Mouse (Mus musculus): ENCODE data around the gene Lcn8.
A peak's percentile ranks its signal among the peaks of the same experiment; 100 is the strongest.
"Not testable (repeated sequence)": the region's sequence is repeated elsewhere in the genome, so short reads cannot be mapped to it uniquely, and the experiment has no call there.

Gene Lcn8

DNA sequence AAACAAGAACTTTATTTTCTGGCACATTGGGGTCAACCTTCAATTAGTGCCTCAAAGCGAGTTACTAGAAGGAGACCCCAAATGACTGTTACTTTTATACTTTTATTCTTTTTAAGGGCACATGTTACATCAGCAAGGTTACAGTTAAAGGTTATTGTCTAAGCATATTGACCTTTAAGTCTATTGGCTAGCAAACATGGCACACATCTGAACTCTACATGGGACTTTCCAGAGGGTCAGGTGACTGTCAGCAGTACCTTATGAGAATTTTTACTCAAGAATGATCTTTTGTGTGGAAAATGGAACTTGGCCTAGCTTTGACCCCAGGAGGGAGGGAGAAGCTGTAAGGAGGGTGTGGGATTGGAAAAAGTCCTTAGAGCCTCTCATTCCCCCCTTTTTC, 13.6 kb downstream of the Lcn8 start:
- no peak for DNase-seq (ENCODE audit: low spot score in 2 of 2)

DNA sequence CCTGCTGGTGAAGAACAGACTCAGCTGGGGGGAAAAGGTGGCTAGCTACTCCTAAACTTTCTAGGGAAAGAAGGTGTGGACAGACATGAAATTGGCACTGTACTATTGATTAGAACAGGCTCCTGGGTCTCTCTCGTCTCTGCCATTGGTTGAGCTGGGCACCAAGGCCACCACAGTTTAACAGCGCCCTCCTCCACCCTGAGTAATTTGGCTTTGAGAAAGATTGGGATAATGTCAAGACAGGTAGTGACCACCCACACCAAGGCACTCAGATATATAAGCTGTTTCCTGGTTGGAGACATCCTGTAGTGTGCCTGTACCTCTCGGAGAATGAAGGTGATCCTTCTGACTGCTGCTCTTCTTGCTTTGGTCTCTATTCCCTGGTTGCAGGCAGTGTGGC, 23.6 kb downstream of the Lcn8 start, which contains the start of gene Lcn6:
TSS of gene Lcn6 (plus strand) at position 301 of the 400 bp plus-strand sequence.
- no peak for DNase-seq (ENCODE audit: low spot score in 2 of 2)

DNA sequence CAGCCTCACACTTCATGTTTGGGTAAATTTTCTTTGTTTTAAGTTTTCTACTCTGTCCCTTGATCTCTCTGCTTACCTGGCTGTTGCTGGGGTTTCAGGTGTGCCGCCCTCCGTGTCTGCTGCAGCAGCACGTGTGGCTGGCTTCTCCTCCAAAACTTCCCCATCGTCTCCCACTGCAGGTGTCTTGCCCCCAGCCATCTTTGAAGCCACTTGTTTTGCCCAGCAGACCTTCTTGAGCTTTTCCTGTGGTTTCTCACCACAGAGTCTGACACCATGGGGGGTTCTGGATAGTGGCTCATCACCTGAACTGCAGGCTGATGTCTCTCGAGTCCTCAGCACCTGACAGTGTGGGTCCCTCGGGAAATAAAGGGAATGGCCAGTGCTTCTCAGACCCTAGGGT, 26.6 kb downstream of the Lcn8 start:
- no peak for DNase-seq (ENCODE audit: low spot score in 2 of 2)

DNA sequence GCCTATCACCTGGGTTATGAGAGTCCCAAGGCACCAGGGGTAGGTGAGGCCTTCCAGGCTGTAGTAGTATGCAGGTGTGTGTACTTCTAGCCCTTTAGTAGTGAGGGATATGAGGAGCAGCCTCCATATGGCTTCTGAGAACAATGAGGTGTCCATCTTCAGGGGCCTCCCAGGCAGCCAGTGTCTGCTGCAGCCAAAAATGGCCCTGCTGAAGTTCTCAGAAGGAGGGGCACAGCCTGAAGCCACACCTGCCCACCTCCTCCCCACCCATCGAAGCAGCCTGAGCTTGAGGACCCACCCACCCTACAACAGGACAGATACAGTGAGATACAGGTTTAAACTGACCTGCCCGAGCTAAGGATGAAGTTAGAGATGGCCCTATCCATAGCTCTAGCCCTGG, 29.5 kb downstream of the Lcn8 start, which contains the start of gene Lcn10:
TSS of gene Lcn10 (plus strand) at position 301 of the 400 bp plus-strand sequence.
- DNase-seq (ENCODE audit: low spot score in 2 of 2), result no peak

DNA sequence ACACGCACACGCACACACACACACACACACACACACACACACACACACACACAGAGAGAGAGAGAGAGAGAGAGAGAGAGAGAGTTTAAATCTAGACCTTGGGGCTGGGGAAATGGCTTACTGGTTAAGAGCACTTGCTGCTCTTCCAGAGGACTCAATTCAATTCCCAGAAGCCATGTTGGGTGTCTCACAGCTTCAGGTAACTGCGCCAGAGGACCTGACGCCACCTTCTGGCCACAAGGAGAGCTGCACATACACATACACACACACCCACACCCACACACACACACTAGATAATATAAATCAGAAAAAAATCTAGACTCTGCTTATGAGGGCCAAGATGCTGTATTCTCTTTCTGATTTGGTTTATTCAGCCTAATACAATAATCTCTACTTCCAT, 34.0 kb downstream of the Lcn8 start:
- DNase-seq (ENCODE audit: low spot score in 2 of 2), result no peak

DNA sequence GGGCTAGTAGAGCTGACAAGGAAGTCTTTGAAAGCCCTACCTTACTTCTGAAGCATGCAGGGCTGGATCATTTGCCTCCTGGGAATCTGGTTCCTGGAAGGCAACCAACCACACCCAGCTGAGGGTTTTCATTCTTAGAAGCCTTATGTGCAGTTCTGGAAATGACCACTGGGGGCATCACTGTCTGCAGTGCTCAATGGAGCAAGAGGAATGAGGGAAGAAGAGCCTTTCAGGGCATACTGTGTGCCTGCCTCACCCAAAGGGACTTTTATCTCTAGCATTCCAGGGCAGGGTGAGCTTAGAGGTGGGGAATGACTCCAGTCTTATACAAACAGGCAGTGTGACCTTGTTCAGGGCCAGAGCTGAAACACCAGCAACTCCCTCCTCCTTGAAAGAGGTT, 41.7 kb downstream of the Lcn8 start:
- peak; percentile 46 to 76 for DNase-seq (ENCODE audit: low spot score in 2 of 2)

DNA sequence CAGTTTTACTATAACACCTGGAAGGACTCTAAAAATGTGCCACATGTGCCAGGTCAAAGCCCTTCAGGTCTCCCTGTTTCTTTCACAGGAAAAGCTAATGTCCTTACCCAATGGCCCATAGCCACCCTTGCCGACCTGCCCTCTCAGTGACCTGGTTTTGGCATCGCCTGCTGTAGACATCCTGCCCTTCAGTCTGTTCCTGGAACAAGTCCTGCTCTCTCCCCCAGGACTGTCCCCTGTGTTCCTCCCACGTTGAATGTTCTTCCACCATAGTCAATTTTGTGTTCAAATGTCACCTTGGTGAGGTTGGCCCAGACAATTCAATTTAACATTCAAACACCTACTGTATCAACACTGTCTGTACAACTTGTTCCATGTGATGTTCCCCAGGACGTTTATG, 44.0 kb downstream of the Lcn8 start:
- DNase-seq (ENCODE audit: low spot score in 2 of 2), result no peak

DNA sequence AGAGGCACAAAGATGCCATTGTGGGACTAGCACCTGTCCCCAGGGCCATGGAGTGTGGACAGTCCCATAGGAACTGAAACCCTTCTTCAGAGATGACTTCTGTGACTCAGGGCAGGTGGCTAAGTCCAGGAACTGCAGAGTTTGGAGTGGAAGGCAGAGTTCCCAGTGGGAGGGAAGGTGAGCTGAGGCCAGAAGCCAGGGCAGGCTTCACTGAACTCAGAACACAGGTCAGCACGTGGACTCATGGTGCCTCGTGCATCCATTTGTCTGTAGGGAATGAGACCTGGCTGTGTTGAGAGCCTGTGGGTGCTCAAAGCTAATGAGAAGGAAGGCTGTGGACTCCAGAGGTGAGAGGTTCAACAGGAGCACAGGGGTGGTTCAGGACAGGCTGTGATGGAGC, 45.8 kb downstream of the Lcn8 start:
- DNase-seq (ENCODE audit: low spot score in 2 of 2), result no peak

DNA sequence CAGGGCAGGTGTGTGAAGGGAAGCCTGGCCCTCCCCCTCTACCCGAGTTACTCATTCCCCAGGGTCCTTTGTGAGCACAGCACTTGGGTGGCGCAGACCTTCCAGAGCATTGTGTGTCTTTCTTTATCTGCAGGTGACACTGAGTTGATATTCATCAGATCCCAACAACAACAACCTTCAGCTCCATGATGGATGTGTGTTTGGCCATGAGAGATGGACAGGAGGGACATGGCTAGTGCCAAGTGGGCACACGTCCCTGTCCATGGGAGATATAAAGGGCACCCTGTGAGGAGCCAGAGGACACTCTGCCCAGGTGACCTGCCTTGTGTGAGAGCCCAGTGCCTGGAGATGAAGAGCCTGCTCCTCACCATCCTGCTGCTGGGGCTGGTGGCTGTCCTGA, 46.8 kb downstream of the Lcn8 start, which contains the start of gene Obp2a:
TSS of gene Obp2a (plus strand) at position 301 of the 400 bp plus-strand sequence.
- DNase-seq (ENCODE audit: low spot score in 2 of 2), result not testable (repeated sequence)

DNA sequence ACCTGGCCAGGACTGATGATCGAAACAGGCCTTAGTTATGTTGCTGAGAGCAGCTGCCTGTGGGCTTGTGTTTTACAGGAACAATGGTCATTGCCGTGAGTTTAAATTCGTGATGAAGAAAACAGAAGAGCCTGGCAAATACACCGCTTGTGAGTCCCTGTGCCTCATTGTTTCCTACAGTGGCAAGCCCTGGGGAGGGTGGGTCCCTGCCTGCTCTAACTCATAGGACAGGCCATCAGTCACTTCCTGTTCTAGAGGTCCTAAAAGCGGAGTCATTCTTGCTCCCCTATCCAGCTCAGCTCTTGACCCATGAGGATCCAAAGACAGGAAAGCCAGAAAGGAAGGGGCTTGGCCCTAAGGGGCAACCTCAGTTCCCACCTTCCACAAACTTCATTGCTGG, 48.1 kb downstream of the Lcn8 start:
- no peak for DNase-seq (ENCODE audit: low spot score in 2 of 2)

DNA sequence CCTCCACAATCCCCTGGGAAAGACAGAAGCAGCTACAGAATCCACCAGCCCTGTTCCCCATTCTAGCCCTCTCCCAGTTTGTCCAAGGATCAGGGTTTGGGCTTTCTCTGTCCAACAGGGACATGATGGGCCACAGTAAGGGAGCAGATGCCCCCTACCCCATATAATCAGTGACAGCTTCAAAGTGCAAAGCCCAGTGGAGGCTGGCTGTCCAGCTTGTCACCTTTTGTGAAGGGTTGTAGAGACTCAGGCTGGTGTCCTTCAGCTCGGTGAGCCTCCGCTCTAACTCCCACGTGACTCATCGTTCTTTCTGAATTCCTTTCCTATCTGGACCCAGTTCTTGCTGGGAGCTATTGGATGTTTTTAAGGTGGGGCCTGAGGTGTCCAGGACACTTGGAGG, 50.8 kb downstream of the Lcn8 start:
- DNase-seq (ENCODE audit: low spot score in 2 of 2), result no peak
